Mouse (Mus musculus) bone marrow macrophage, adult 2 months (primary cell): ENCODE data around the gene Mcat.

Experiments
- CTCF ChIP-seq: IDR thresholded peaks from 2 replicates; pipeline ENCODE4 v1.5.1; 2012; ENCODE audit warnings: low read depth, mild to moderate bottlenecking, low read length, moderate library complexity
- POLR2A ChIP-seq: IDR thresholded peaks from 2 replicates; pipeline ENCODE4 v1.6.1; 2012; ENCODE audit warnings: mild to moderate bottlenecking, low read depth, low read length, borderline replicate concordance

GRCm38 (mm10) chr15:83510805-83511405 lies 52.7 kb downstream of the Mcat start, which contains the start of gene Ttll1:
- TF ChIP-seq CTCF (no peak), POLR2A (no peak)
